Mouse (Mus musculus) CH12.LX (cell line): Measurements from ENCODE around the gene Itga4. TPM values are rescaled to one million over a fixed set of nuclear protein-coding genes. Genes with fewer than 3 reads are reported as not detected.

Source experiments
- DNase-seq: peaks from one replicate; pipeline ENCODE4 v3.0.0-alpha.2; 2013; ENCODE audit errors: extremely low read depth
- H3K27ac ChIP-seq: 2 replicates; pipeline ENCODE4 v1.5.1; 2012; ENCODE audit warnings: low read depth, mild to moderate bottlenecking, control low read depth, moderate library complexity; ENCODE audit not compliant: insufficient read depth
- H3K27me3 ChIP-seq: replicated peaks from 2 replicates; pipeline ENCODE3; 2012; ENCODE audit warnings: inconsistent platforms
- H3K36me3 ChIP-seq, 2 experiments: replicated peaks in 1 of 2; 2 replicates each; pipeline versions ENCODE3 to v1.6.1; 2012; ENCODE audit warnings: inconsistent platforms in 1 of 2, low read length in 1 of 2, mild to moderate bottlenecking in 1 of 2, mixed read lengths in 1 of 2, moderate library complexity in 1 of 2; ENCODE audit not compliant: control insufficient read depth in 1 of 2, insufficient read depth in 1 of 2
- H3K4me1 ChIP-seq, 2 experiments: 2 replicates each; pipeline ENCODE4 v1.6.1; 2012; ENCODE audit warnings: inconsistent platforms in 1 of 2, moderate library complexity in 1 of 2; ENCODE audit not compliant: insufficient read depth in 2 of 2, control insufficient read depth in 1 of 2
- H3K4me2 ChIP-seq: 2 replicates; pipeline ENCODE4 v1.6.1; 2012; ENCODE audit warnings: low read depth, mild to moderate bottlenecking, control low read depth; ENCODE audit not compliant: poor library complexity, insufficient read depth, severe bottlenecking
- H3K4me3 ChIP-seq, 3 experiments: fragments of 150-350 bp in 1 of 3; sonication (generic) in 1 of 3; replicated peaks in 1 of 3; 2 replicates each; pipeline versions ENCODE3 to v1.5.1; 2011 to 2012; ENCODE audit warnings: low read depth in 2 of 3, low read length in 2 of 3, mild to moderate bottlenecking in 2 of 3, moderate library complexity in 2 of 3, control low read depth in 1 of 3, improper control_type of control experiment in 1 of 3, inconsistent platforms in 1 of 3, mixed read lengths in 1 of 3; ENCODE audit not compliant: poor library complexity in 1 of 3
- H3K79me2 ChIP-seq: replicated peaks from 2 replicates; pipeline ENCODE4 v1.6.1; 2012; ENCODE audit warnings: mild to moderate bottlenecking, moderate library complexity; ENCODE audit not compliant: control insufficient read depth, poor library complexity, insufficient read depth, severe bottlenecking; ENCODE audit errors: extremely low read depth
- H3K9ac ChIP-seq: 2 replicates; pipeline ENCODE4 v1.6.1; 2012; ENCODE audit warnings: low read depth, mild to moderate bottlenecking, control low read depth, moderate library complexity; ENCODE audit not compliant: insufficient read depth
- H3K9me3 ChIP-seq: replicated peaks from 2 replicates; pipeline ENCODE3; 2012; ENCODE audit warnings: low read length, inconsistent platforms, mixed read lengths
- BHLHE40 ChIP-seq: IDR thresholded peaks from 2 replicates; pipeline ENCODE4 v1.6.1; 2011; ENCODE audit warnings: mild to moderate bottlenecking, low read depth, low read length, improper control_type of control experiment
- CHD1 ChIP-seq: IDR thresholded peaks from 2 replicates; pipeline ENCODE4 v1.6.1; 2012; ENCODE audit warnings: low read depth, low read length, improper control_type of control experiment, inconsistent platforms
- CTCF ChIP-seq, 2 experiments: IDR thresholded peaks in 1 of 2; conservative IDR thresholded peaks in 1 of 2; 2 replicates each; pipeline ENCODE4 v1.5.1; 2011 to 2012; ENCODE audit warnings: low read depth in 2 of 2, low read length in 2 of 2, improper control_type of control experiment in 1 of 2, inconsistent platforms in 1 of 2, mild to moderate bottlenecking in 1 of 2, moderate library complexity in 1 of 2
- ELF1 ChIP-seq: IDR thresholded peaks from 2 replicates; pipeline ENCODE4 v1.6.1; 2014; ENCODE audit warnings: low read depth, mild to moderate bottlenecking, inconsistent platforms, low read length, improper control_type of control experiment
- ETS1 ChIP-seq: conservative IDR thresholded peaks from 2 replicates; pipeline ENCODE4 v1.6.1; 2012; ENCODE audit warnings: low read depth, mild to moderate bottlenecking, inconsistent platforms, low read length, improper control_type of control experiment, moderate library complexity
- IRF4 ChIP-seq: IDR thresholded peaks from 2 replicates; pipeline ENCODE4 v1.6.1; 2014; ENCODE audit warnings: low read depth, mild to moderate bottlenecking, inconsistent platforms, low read length, improper control_type of control experiment
- JUND ChIP-seq: conservative IDR thresholded peaks from 2 replicates; pipeline ENCODE4 v1.6.1; 2011; ENCODE audit warnings: low read depth, low read length, improper control_type of control experiment
- MAFK ChIP-seq: IDR thresholded peaks from 2 replicates; pipeline ENCODE4 v1.6.1; 2011; ENCODE audit warnings: low read length, improper control_type of control experiment; ENCODE audit not compliant: insufficient replicate concordance
- MAX ChIP-seq: IDR thresholded peaks from 2 replicates; pipeline ENCODE4 v1.6.1; 2011; ENCODE audit warnings: low read length, improper control_type of control experiment
- MAZ ChIP-seq: IDR thresholded peaks from 2 replicates; pipeline ENCODE4 v1.6.1; 2012; ENCODE audit warnings: low read depth, mild to moderate bottlenecking, inconsistent platforms, low read length, improper control_type of control experiment, moderate library complexity
- MEF2A ChIP-seq: IDR thresholded peaks from 2 replicates; pipeline ENCODE4 v1.6.1; 2014; ENCODE audit warnings: low read depth, mild to moderate bottlenecking, inconsistent platforms, low read length, improper control_type of control experiment, borderline replicate concordance
- MYC ChIP-seq: IDR thresholded peaks from 2 replicates; pipeline ENCODE4 v1.6.1; 2011; ENCODE audit warnings: low read depth, mild to moderate bottlenecking, improper control_type of control experiment, low read length
- NELFE ChIP-seq: IDR thresholded peaks from 2 replicates; pipeline ENCODE4 v1.6.1; 2011; ENCODE audit warnings: low read depth, low read length, improper control_type of control experiment
- NRF1 ChIP-seq: IDR thresholded peaks from 2 replicates; pipeline ENCODE4 v1.6.1; 2014; ENCODE audit warnings: low read depth, mild to moderate bottlenecking, inconsistent platforms, low read length, improper control_type of control experiment, moderate library complexity
- PAX5 ChIP-seq: IDR thresholded peaks from 2 replicates; pipeline ENCODE4 v1.6.1; 2012; ENCODE audit warnings: low read length, inconsistent platforms, mixed read lengths
- POLR2A ChIP-seq: IDR thresholded peaks from 2 replicates; pipeline ENCODE4 v1.6.1; 2011; ENCODE audit warnings: low read depth, mild to moderate bottlenecking, improper control_type of control experiment, low read length
- POLR2AphosphoS2 ChIP-seq: IDR thresholded peaks from 2 replicates; pipeline ENCODE4 v1.6.1; 2011; ENCODE audit warnings: low read depth, low read length, improper control_type of control experiment
- RAD21 ChIP-seq: IDR thresholded peaks from 2 replicates; pipeline ENCODE4 v1.6.1; 2011; ENCODE audit warnings: low read depth, mild to moderate bottlenecking, low read length, improper control_type of control experiment, moderate library complexity
- RCOR1 ChIP-seq: conservative IDR thresholded peaks from 2 replicates; pipeline ENCODE4 v1.6.1; 2012; ENCODE audit warnings: low read depth, mild to moderate bottlenecking, inconsistent platforms, low read length, improper control_type of control experiment
- SMC3 ChIP-seq: IDR thresholded peaks from 2 replicates; pipeline ENCODE4 v1.6.1; 2011; ENCODE audit warnings: low read depth, low read length, improper control_type of control experiment
- TBP ChIP-seq: conservative IDR thresholded peaks from 2 replicates; pipeline ENCODE4 v1.6.1; 2011; ENCODE audit warnings: low read depth, low read length, improper control_type of control experiment
- TCF12 ChIP-seq: IDR thresholded peaks from 2 replicates; pipeline ENCODE4 v1.6.1; 2014; ENCODE audit warnings: low read depth, mild to moderate bottlenecking, inconsistent platforms, low read length, improper control_type of control experiment
- ZC3H11A ChIP-seq: IDR thresholded peaks from 2 replicates; pipeline ENCODE4 v1.6.1; 2012; ENCODE audit warnings: low read depth, mild to moderate bottlenecking, inconsistent platforms, low read length, improper control_type of control experiment
- ZMIZ1 ChIP-seq: IDR thresholded peaks from 2 replicates; pipeline ENCODE4 v1.6.1; 2012; ENCODE audit warnings: low read depth, mild to moderate bottlenecking, inconsistent platforms, low read length, improper control_type of control experiment
- dilution Hi-C: fragments of 300-500 bp; cut with MboI; formaldehyde crosslinking; loops from 2 replicates; pipeline ENCODE4 v1.14.3; 2020; ENCODE audit warnings: low sequenced_read_pairs; ENCODE audit not compliant: extremely low pct_unique_long_range_greater_than_20kb, extremely low pct_ligation_motif_present
- in situ Hi-C: fragments of 300-500 bp; cut with MboI; formaldehyde crosslinking; loops from 3 replicates; pipeline ENCODE4 v1.14.3; 2019; ENCODE audit warnings: low sequenced_read_pairs, low pct_ligation_motif_present, low pct_unique_long_range_greater_than_20kb, mixed read lengths
- polyA plus RNA-seq: library from polyadenylated mRNA; unstranded; fragments of >175 nt; gene quantifications from 2 replicates; pipeline ENCODE4 v1.2.1, GENCODE M21; 2012; ENCODE audit warnings: low read depth; ENCODE audit not compliant: insufficient read length
- total RNA-seq, 2 experiments: library from RNA; depleted of rRNA; stranded (reverse); fragments of 300-350 nt in 1 of 2; fragments of >200 nt in 1 of 2; gene quantifications; 2 replicates each; pipeline ENCODE4 v1.2.3; 2012 to 2014

The Itga4 gene
- total and polyA plus RNA-seq, 3 experiments: 51.2 to 79.3 (median 54.3) TPM

- Histone ChIP-seq H3K36me3 (no peaks in the 10 kb centered on the region), H3K4me1 (peaks cover 6 to 39% of the 10 kb centered on the region in 2 experiments), H3K9ac (peak overlapping the region; percentile 93), H3K27me3 (no peaks in the 10 kb centered on the region), H3K79me2 (peaks cover 36% of the 10 kb centered on the region), H3K9me3 (no peaks in the 10 kb centered on the region), H3K4me3 (peak overlapping the region in 2 of 3 experiments; percentile 73 to 88), H3K27ac (peak overlapping the region; percentile 97), H3K4me2 (peak overlapping the region; percentile 92)
- DNase-seq: peak; percentile 93
- in situ Hi-C loops (loop anchor here (5.0 kb wide), 3 partner anchors 117 to 292 kb away; no protein-coding TSS in a partner anchor), dilution Hi-C loops (no loop called here)
- TF ChIP-seq JUND (0 out of 2 replicates have a peak, but pooled peaks have one; percentile 37), IRF4 (no peak; the same call in none of the 2 replicates), SMC3 (peak; percentile 25; the same call in 1 of the 2 replicates), ETS1 (peak; percentile 75; the same call in 1 of the 2 replicates), POLR2A (peak; percentile 73), POLR2AphosphoS2 (peak; percentile 65), ZMIZ1 (peak; percentile 93), TBP (peak; percentile 95), MAZ (0 out of 2 replicates have a peak, but pooled peaks have one; percentile 38), NELFE (peak; percentile 81), CHD1 (peak; percentile 4; the same call in 1 of the 2 replicates), ELF1 (peak; percentile 39; the same call in 1 of the 2 replicates), MAX (0 out of 2 replicates have a peak, but pooled peaks have one; percentile 41), TCF12 (peak; percentile 67), NRF1 (peak; percentile 83), RAD21 (no peak; the same call in none of the 2 replicates), ZC3H11A (no peak), PAX5 (no peak), RCOR1 (peak; percentile 10; the same call in 1 of the 2 replicates), BHLHE40 (peak; percentile 74)
Measured at GRCm38 (mm10) chr2:79254588-79255191, 536 bp upstream of the Itga4 start.

GRCm38 (mm10) chr2:79256001-79256339, 744 bp downstream of the Itga4 start:
- peak overlapping the region; percentile 97 for H3K27ac ChIP-seq
- TF ChIP-seq IRF4: no peak
- TF ChIP-seq ELF1: no peak
- TF ChIP-seq RCOR1: no peak
- TF ChIP-seq MAZ: no peak
- TF ChIP-seq MAFK: no peak
- TF ChIP-seq MYC: no peak
- no peak for TF ChIP-seq MEF2A
- no peak for TF ChIP-seq ZMIZ1
- no peak for TF ChIP-seq TBP
- TF ChIP-seq ETS1: no peak
- TF ChIP-seq NRF1: no peak
- TF ChIP-seq POLR2AphosphoS2: no peak
- no peak for TF ChIP-seq CTCF (conservative IDR thresholded peaks at IDR 0.05 in 1 of 2, IDR thresholded peaks at IDR 0.05 in 1 of 2; ENCODE audit: low read depth in 2 of 2, low read length in 2 of 2)
- TF ChIP-seq, all 38 proteins: peak for 0
- DNase-seq: no peak
- Histone ChIP-seq H3K9ac (peak overlapping the region; percentile 93), H3K27me3 (no peaks in the 10 kb centered on the region), H3K79me2 (peaks cover 47% of the 10 kb centered on the region), H3K9me3 (no peaks in the 10 kb centered on the region), H3K4me3 (peak overlapping the region; percentile 73 to 98 (median 88)), H3K4me1 (peaks cover 6 to 44% of the 10 kb centered on the region in 2 experiments), H3K4me2 (no peak overlapping the region), H3K36me3 (peaks cover 0 to 3% of the 10 kb centered on the region in 2 experiments)
- dilution Hi-C loops: no loop called here
- in situ Hi-C loops: loop anchor here (5.0 kb wide), 3 partner anchors 119 to 294 kb away; no protein-coding TSS in a partner anchor
